Mouse (Mus musculus) induced T-regulatory cell, adult 2 months (primary cell): ENCODE measurements around the gene Adam17.

ENCODE experiments used
- DNase-seq: peaks from one replicate; pipeline ENCODE4 v3.0.0-alpha.2; 2012; ENCODE audit warnings: low read depth

The Adam17 gene

DNA sequence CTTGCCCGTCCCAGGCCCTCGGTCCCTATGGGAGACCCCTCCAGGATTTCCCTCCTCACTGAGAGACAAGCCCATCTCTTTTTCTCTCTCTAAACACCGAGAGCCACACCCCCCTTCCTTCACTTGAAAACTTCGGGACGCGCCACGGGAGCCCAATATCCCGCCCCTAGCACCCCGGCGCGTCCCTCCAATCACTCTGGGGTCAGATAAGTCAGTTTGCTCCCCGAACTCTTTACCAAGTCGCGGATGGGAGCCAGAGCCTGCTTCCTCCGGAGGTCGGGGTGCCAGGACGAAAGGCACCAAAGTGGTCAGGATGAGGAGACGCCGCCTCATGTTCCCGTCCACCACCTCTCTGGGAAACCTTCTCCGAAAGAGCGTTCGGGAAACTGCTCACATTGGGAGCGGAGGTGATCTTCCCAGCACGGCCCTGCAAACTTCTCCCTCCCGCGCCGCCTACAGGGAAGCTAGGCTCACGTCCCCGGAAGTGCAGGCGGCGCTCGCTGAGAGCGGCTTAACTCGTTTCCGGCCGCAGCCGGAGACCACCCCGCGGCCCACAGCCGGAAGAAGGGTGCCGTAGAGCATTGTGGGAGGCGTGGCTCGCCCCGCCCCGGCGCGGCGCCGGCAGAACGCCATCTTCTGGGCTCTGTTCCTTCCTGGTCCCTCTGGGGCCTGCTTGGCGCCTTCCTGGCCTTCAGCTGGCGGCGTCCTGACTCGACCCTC is at the start of gene Adam17:
TSS of gene Adam17 (minus strand) at position 533 of the 720 bp plus-strand sequence.
- DNase-seq, result peak; percentile 97

DNA sequence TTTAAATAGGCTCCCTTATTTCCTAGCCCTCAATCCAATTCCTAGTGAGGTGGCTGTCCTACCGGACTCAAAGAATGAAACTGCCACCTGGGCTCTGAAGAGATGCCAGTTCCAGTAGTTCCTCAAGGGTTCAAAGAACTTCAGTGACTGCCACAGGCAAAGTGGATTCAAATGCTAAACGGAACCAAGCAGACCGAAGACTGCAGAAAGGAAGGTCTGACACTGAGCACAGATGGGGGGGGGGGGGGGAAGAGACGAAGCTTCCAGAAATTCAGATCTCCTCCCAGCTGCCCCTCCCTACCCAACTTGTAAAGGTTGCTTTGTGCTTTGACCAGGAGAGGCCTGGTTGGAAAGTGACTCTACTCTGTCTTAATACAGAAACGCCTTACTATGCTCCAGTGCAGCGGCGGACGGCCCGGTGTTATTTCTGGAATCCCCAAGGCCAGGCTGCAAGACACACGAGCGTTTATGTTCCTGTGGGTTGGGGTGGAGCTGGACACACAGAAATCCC is 45.2 kb upstream of the Adam17 start:
- peak; percentile 43 for DNase-seq

DNA sequence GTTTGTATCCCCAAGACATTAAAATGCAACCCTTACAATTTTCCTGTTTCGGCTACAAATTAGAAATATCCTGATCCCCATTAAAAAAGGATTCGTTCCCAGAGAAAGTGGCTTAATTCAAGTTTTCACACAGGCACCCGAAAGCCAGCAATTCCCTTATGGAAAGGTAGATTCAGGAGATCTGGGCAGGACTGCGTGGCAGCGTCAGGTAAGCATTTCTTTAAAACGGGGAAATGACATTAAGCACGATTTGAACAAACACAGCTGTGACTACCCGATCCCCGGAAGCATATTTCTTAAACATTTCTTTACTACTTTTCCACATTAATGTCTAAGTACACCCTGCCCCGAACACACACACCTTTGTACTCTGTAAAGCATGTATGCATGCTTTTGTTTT is 44.7 kb upstream of the Adam17 start:
- DNase-seq, result no peak

DNA sequence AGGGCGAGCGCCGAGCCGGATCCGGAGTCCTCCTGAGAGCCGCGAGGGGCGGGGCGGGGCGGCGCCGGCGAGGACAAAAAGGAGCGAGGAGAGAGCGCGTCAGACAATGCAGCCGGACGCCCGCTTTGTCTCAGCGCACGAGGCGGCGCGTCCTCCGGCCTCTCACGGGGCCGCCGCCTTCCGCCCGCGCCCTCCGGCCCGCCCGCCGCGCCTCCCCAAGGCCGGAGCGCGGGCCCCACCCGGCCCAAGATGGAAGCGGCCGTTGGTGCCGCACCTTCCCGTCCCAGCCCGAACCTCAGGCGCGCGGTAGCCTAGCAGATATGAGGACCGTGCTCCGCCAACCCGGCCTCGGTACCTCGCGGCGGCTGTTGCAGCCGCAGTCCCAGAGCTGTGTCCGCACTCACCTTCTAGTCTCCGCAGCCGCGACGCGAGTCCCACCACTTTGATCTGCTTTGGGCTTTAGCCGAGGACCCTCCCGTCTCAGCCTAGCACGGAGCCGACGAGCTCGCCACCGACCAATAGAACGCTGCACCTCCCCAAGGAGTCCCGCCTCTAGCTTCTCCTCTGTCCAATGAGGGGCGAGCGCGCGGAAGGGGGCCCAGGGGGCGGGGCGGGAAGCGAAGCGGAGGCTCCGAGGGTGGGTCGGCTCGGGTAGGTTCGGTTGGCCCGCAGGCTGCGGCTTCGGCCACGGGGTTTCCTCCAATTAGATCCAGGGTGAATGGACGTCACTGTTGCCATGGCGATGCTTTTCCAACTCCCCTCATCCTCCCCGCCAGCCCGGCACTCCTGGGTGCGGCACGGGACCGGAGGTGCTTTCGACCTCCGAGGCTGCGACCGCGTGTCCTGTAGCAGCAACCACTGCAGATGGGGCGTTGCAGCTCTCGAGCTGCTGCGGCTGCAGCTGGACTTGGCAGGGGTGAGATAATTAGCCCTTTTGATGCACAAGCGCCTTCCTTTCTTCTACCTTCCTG is 44.0 kb upstream of the Adam17 start, which contains the start of gene Ywhaq:
TSS of gene Ywhaq (minus strand) at position 538 of the 971 bp plus-strand sequence.
- DNase-seq, result peak; percentile 97

DNA sequence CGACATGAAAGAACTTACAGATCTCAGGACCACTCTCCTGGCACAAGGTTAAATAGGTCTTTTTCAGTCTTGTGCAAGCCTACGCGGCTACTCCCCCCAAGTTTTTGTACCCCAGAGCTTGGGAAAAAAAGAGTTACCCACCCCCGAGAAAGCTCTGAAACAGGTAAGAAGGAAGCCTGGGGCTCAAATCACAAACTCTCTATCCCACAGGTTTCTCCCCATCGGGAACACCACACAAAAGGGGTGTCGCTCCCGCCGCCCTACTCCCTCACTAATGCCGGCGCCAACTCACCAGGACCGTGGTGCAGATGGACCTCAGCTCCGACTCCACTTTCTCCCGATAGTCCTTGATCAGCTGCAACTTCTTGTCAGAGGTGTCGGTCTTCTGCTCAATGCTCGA is 43.1 kb upstream of the Adam17 start:
- DNase-seq, result peak; percentile 32

DNA sequence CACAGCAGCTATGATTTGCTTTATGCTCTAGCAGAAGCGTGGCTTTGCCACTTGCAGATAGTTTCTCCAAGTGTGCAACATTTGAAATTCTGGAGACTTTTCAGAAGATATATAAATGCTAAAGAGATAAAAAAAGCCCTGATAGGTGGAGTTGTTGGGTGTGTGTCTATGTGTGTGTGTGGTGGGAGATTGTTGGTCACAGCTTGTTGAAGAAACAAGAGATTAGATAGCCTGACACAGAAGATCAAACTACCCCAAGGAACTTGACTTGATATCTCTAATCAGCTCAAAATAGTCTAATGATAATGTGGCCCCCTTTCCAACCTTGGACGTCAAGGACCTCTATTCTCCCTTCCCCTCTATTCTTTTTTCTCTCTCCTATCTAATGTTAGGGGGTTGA is 37.2 kb upstream of the Adam17 start:
- no peak for DNase-seq

DNA sequence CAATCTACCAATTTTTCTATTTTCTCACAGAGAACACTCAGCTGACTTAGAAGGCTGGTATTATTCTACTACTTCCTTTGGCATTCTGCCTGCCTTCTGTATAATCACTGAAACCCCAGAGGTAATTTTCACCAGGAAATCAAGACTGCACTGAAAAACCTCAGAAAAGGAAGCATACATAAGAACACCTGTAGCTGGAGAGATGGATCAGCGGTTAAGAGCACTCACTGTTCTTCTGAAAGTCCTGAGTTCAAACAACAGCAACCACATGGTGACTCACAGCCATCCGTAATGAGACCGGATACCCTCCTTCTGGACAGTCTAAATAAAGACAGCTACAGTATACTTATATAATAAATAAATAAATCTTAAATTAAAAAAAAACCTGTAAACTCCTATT is 36.2 kb upstream of the Adam17 start:
- DNase-seq, result peak; percentile 42

DNA sequence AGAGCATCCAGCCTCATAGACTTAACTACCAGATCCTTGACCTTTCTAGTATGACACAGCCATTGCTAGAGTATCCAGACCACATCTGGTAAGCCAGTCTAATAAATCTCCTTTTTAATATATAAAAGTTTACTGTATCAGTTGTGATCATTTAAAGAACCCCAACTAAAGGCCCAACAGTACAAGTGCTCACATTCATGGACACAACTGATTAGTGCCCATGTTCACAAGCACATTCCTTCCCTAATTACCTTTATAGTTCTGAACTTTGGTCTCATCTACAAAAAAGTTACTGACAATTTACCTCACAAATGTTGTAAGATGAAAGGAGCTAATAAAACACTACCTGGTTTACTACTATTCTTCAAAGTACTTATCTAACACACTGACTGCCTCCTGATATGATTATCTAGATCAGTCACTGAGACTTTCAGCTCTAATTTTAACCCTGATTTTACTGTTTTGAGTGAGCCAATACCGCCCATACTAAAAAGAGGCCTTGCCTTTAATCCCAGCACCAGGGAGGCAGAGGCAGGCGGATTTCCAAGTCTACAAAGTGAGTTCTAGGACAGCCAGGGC is 35.4 kb upstream of the Adam17 start:
- no peak for DNase-seq

DNA sequence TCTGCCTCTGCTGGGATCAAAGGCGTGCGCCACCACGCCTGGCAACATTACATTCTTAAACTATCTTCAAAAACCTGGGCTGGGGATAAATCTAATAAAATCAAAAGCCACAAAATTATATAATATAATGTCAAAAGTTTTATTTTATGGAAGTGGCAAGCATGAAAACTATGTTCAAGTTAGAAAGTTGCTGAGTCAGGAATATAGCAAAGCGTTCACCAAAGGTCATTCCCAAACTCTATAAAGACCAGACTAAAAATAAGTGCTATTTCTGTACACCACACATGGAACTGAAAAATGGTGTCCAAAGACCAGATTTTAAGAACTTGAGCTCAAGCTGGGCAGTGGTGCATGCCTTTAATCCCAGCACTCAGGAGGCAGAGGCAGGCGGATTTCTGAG is 29.3 kb upstream of the Adam17 start:
- DNase-seq, result no peak

DNA sequence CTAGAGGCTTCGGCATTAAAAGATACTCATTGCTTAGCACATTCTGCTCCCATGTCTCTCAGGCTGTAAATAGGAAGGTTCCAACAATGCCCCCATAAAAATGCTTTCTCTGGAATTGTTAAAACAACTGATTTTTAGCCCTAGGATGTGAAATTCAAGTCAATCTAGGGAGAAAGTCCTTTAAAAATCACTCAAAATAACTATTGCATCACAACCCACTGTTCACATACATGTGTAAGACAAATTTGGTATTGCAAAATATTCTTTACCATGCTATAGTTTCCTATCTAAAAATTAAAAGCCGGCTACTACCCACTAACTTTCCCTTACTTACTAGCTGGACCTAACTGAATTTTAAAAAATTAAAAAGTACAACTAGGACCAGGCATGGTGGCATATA is 12.8 kb upstream of the Adam17 start:
- no peak for DNase-seq

DNA sequence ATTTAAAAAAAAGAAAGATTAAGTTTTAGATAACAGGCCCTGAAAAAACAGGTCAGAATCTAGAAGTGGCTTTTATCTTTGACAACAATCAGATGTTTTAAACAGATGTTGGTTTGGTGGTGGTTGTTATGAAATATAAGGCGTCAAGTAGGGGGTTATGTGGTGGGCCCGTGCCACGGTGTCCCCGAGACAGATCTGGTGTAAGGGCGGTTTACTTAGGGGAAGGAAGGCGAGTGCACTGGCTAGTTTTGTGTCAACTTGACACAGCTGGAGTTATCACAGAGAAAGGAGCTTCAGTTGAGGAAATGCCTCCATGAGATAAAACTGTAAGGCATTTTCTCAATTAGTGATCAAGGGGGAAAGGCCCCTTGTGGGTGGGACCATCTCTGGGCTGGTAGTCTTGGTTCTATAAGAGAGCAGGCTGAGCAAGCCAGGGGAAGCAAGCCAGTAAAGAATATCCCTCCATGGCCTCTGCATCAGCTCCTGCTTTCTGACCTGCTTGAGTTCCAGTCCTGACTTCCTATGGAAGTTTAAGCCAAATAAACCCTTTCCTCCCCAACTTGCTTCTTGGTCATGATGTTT is 5.4 kb upstream of the Adam17 start:
- DNase-seq, result peak; percentile 32

DNA sequence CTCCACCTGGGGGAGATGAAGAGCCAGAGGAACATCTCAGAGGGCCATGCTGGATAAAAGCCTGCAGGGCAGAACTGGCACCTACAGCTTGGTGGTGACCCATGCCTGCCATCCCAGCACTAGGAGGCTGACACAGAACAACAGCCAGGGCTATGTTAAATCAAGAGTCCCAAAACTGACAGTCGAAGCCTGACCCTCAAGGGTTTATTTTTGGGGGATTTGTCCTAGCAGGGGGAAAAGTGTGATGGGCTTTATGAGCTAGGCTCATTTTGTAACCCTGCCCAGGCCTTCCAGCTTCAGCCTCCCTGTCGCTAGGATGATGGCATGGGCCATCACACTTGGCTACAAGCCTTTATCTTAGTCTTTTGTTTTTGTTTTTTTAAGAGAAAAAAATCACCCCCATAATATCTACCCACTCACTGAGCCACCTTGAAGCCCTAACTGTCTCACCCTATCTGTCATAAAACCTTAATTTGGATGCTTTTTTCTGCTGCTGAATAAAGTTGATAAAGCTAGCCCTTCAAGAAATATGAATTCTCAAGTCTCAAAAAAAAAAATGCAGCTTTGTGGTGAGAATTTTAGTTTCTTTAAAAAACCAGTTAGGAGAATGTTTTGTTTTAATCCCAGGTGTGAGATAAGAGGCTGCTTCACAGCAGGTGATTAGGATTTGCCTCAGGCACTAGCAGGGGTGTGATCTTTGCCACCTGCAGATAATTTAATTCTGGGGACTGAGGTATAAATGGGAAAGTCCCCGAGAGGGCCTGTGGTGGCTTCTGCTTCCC is 2.1 kb upstream of the Adam17 start:
- no peak for DNase-seq

DNA sequence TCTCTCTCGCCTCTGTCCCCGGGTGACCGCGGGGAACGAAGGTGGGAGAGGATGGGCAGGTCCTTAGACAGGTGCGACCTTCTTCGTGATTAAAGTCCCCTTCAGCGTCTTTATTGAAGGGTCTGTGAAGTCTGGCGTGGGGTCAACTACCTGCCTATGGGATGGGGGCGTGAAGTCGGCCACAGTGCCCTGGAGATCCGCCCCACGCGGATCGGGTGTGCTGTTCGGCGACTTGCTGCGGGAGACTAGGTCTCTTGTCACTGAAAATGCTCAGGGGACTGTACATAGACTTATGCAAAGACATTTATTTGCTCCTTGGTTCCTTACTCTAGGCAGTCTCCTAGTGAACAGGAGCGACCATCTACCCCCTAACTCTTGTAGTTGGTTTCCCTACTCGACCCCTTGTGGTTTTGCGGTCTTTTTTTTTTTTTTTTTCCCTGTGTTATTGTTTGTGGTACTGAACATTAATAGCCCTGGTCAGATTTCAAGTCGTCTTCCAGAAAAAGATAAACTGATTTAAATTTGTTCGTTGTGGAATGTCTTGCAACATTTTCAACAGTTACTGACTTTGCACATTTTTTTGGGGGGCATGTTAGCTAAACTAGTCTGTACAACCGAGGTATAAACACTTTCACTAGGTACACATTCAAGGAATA is 516 bp upstream of the Adam17 start:
- no peak for DNase-seq

DNA sequence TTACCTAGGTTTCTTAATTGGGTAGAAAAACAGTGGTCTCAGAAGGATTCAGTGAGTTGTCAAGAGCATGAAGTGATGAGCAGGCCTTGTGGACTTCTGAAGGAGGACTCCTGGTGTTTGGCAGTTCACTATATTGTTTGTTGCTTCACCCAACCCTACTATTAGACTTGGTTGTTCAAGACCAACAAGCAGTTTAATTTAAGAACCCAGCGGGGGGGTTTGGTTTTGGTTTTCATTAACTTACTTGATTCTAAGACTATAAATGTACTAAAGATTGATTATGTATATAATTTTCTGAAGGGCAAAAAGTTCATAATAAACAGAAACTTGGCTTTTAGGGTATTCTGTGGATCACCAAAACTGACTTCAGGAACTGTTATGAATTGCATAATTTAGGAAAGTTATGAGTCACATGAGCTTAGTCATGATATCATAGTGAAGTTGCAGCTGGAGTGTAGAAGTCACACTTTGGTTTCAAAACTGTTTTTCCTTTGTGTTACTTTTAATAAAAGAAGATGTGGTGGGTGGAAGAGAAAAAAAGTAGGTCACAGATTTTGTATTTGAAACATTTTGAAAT is 3.3 kb downstream of the Adam17 start:
- DNase-seq, result peak; percentile 46

DNA sequence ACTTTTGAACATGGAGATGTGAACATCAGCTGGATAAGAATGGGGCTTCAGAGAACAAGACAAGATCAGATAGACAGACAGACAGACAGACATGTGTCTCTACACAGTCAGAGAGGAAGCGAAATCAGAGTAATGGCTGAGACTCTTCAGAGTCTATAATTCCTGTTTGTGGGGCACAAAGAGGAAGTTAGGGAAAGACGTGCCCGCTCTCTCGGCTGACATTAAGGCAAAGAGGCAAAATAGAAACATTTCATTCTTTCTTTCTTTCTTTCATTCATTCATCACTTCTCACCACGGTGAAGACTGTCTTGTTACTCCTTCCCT is 4.4 kb downstream of the Adam17 start:
- no peak for DNase-seq

DNA sequence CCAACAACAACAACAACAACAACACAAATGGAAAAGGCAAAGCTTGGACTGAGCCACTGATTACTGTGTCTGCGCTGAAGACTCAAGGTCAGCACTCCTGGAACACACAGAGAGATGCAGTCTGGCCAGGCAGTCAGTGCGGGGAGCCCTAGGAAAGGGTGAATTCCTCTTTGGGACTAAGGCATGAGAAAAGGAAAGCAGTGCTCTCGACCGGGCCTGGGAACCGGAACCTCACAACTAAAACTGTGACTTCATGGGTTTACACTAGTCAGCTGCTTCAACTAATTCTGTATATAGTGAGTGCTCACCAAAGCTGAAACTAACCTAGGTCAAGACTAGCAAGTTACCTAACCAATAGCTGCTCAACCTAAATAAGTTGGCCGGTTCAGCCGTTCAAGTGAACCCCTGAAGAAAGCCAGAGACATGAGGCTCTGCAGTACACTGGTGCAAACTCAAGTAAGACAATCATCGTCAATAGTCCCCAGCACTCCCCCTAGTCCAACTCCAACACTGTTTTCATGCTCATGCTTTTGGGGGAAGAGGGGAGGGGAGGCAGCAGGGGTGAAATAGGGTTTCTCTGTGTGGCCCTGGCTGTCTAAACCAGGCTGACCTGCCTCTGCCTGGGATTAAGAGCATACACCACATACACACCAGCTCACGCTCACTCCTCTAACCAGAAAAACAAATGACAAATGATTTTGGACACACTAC is 4.9 kb downstream of the Adam17 start:
- DNase-seq, result no peak

DNA sequence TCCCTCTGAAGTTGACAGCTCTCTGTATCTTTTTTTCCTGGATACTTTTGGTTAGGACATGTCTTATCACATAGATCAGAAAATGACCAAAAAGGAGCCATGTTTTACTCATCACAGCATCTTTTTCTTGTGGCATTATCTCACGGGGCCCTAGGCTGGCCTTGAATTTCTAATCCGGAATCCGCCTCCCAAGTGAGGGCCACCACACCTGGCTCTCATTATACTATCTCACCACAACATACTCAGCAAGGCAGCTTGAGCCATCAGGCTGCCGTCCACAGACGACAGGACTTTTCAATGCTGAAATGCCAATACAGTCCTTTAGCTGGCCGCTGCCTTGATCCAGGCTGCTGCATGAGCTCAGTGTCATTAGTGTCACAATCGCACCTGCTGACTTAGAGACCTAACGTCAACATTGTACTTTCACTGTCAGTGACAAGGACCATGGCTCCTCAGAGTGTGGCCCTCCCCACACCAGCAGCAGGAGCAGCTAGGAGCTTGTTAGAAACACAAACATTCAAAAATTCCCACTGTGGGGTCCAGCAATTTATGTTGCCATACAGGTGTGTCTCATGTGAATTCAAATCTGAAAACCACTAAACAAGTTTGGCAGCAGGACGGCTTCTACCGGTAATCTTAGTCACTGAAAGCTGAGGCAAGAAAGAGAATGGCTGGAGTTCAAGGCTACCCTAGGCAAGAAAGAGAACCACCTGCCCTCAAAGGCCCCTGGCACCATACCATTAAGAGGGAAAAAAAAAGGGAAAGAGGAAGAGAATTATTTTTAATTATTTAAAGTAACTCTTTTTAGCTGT is 8.6 kb downstream of the Adam17 start:
- no peak for DNase-seq

DNA sequence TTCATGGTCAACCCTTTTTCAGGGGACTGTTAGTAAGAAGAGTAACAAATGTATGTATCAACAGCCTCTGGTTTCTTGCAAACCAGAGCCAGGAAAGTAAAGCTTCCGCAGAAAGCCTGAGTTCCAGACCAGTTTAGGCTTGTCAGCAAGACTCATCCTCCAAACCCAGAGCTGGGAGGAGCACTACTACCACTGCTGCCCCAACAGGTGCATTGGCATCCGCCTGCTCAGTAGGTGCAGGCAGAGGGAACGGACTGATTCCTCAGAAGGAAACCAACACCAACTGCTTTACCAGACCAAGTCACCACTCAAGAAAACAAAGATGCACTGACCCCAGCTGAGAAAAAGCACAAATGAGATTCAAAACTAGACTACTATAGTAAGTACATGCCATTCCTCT is 10.2 kb downstream of the Adam17 start:
- DNase-seq, result no peak

DNA sequence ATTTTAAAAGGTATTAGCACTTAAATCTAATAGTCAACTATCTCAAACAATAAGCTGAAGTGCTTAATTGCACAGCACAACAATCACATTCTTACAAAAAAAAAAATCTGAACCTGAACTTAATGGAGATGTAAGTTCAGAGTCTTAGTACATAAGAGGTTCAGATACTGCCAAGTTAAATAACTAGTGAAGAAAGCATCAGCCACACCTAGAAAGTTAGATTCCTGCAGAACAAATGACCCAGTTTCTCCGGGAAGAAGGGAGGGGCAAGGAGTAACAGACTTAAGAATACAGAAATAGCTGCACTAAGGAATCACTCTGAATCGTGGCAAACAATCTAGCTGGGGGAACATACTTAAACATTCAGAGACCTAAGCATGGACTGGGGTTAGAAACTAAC is 10.7 kb downstream of the Adam17 start:
- no peak for DNase-seq
